Mouse (Mus musculus) limb, embryonic 11.5 days (tissue): Measurements from ENCODE around the gene Dyrk4. TPM values are rescaled to one million over a fixed set of nuclear protein-coding genes. Genes with fewer than 3 reads are reported as not detected.

Experiments
- ATAC-seq: fragments of 200-750 bp; cut with Nextera tagmentation; 2 replicates; pipeline ENCODE4 v1.8.0; 2017; ENCODE audit warnings: low read depth; ENCODE audit not compliant: insufficient number of reproducible peaks, low FRiP score, low TSS enrichment
- DNase-seq: peaks from one replicate; pipeline ENCODE4 v3.0.0-alpha.2; 2015; ENCODE audit warnings: low spot score
- H3K27ac ChIP-seq: fragments of 300-500 bp; sonication (generic); replicated peaks from 2 replicates; pipeline ENCODE4 v1.5.1; 2014; ENCODE audit warnings: low read depth, mild to moderate bottlenecking, low read length
- H3K27me3 ChIP-seq: fragments of 300-500 bp; sonication (generic); 2 replicates; pipeline ENCODE4 v1.6.1; 2014; ENCODE audit warnings: mild to moderate bottlenecking, low read length, mixed read lengths; ENCODE audit not compliant: control insufficient read depth, insufficient read depth
- H3K36me3 ChIP-seq: fragments of 300-500 bp; sonication (generic); 2 replicates; pipeline ENCODE4 v1.6.1; 2014; ENCODE audit warnings: mild to moderate bottlenecking, low read length, moderate library complexity, mixed read lengths; ENCODE audit not compliant: control insufficient read depth, insufficient read depth
- H3K4me1 ChIP-seq: fragments of 300-500 bp; sonication (generic); 2 replicates; pipeline ENCODE4 v1.6.1; 2014; ENCODE audit warnings: low read length, mixed read lengths; ENCODE audit not compliant: control insufficient read depth, insufficient read depth
- H3K4me2 ChIP-seq: fragments of 300-500 bp; sonication (generic); 2 replicates; pipeline ENCODE4 v1.6.1; 2014; ENCODE audit warnings: low read depth, mild to moderate bottlenecking, moderate library complexity; ENCODE audit not compliant: severe bottlenecking
- H3K4me3 ChIP-seq: fragments of 300-500 bp; sonication (generic); 2 replicates; pipeline ENCODE4 v1.5.1; 2014; ENCODE audit warnings: low read depth, low read length
- H3K9ac ChIP-seq: fragments of 300-500 bp; sonication (generic); 2 replicates; pipeline ENCODE4 v1.6.1; 2014; ENCODE audit warnings: mild to moderate bottlenecking, low read length
- H3K9me3 ChIP-seq: fragments of 300-500 bp; sonication (generic); 2 replicates; pipeline ENCODE4 v1.6.1; 2016; ENCODE audit warnings: low read length; ENCODE audit not compliant: control insufficient read depth
- WGBS: fragments of 180-500 bp; shearing (Covaris S2); extraction: QIAGEN DNeasy Blood & Tissue Kit; methylation state at CpG from one replicate; pipeline ENCODE4 v1.1.7; 2014; 5-methylcytosine and 5-hydroxymethylcytosine counted together
- polyA plus RNA-seq: library from polyadenylated mRNA; unstranded; fragments of >200 nt; fragmentation: Nextera tagmentation; extraction: Ambion mirVana; gene quantifications from 2 replicates; pipeline ENCODE4 v1.2.1, GENCODE M21; 2014

Dyrk4 gene
- polyA plus RNA-seq, 1 experiment from 2014 or later, result not detected

- H3K27me3 ChIP-seq, result no peaks in the 10 kb centered on the region
- H3K4me2 ChIP-seq, result no peak overlapping the region
- H3K36me3 ChIP-seq, result no peaks in the 10 kb centered on the region
- H3K4me1 ChIP-seq, result no peaks in the 10 kb centered on the region
- H3K27ac ChIP-seq, result no peak overlapping the region
- 87% methylated on average over 8 of the region's 8 CpGs for WGBS
- no peak overlapping the region for H3K4me3 ChIP-seq
- no peaks in the 10 kb centered on the region for H3K9me3 ChIP-seq
- DNase-seq (no peak), ATAC-seq (no peak)
- H3K9ac ChIP-seq, result no peak overlapping the region
These were observed 44.5 kb downstream of the Dyrk4 start for GRCm38 (mm10) chr6:126877118-126877517.

- H3K4me1 ChIP-seq, result peaks cover 3% of the 10 kb centered on the region; the same call in 1 of the 2 replicates
- H3K27ac ChIP-seq, result no peak within 1 kb of the TSS
- H3K36me3 ChIP-seq, result no peaks in the 10 kb centered on the region
- H3K9me3 ChIP-seq, result no peaks in the 10 kb centered on the region
- no peaks in the 10 kb centered on the region for H3K27me3 ChIP-seq
- ATAC-seq (no peak), DNase-seq (no peak)
- H3K4me3 ChIP-seq, result no peak within 1 kb of the TSS
- H3K4me2 ChIP-seq, result no peak within 1 kb of the TSS
- no peak within 1 kb of the TSS for H3K9ac ChIP-seq
These were observed 68.8 kb downstream of the Dyrk4 start, which contains the start of gene Akap3 for GRCm38 (mm10) chr6:126852881-126853280. Gene Akap3 (plus strand): TSS chr6:126853098.

GRCm38 (mm10) chr6:126848712-126849704 lies 72.6 kb downstream of the Dyrk4 start, which contains the start of gene Ndufa9:
Gene Ndufa9 (minus strand): TSS chr6:126849136.
- H3K27ac ChIP-seq, result no peak within 1 kb of the TSS

GRCm38 (mm10) chr6:126836628-126837027 lies 85.0 kb downstream of the Dyrk4 start:
- Histone ChIP-seq H3K9me3 (no peaks in the 10 kb centered on the region), H3K4me3 (no peak overlapping the region), H3K9ac (no peak overlapping the region), H3K27ac (no peak overlapping the region), H3K4me1 (no peaks in the 10 kb centered on the region), H3K36me3 (peaks cover 17% of the 10 kb centered on the region), H3K27me3 (no peaks in the 10 kb centered on the region), H3K4me2 (no peak overlapping the region)
- no peak for ATAC-seq
- DNase-seq, result no peak
- WGBS, result 87% methylated on average over 8 of the region's 8 CpGs

More at GRCm38 (mm10) chr6:126848712-126849704, 72.6 kb downstream of the Dyrk4 start, which contains the start of gene Ndufa9:
- Histone ChIP-seq H3K4me1 (peaks cover 8% of the 10 kb centered on the region; the same call in 1 of the 2 replicates), H3K9ac (peak within 1 kb of the TSS; percentile 83), H3K36me3 (no peaks in the 10 kb centered on the region), H3K4me2 (peak within 1 kb of the TSS; percentile 73), H3K4me3 (peak within 1 kb of the TSS; percentile 88), H3K27me3 (no peaks in the 10 kb centered on the region), H3K9me3 (no peaks in the 10 kb centered on the region)
- DNase-seq, result peak; percentile 94
- ATAC-seq, result peak; percentile 51; the same call in 1 of the 2 replicates
- 5% methylated on average over 46 of the region's 46 CpGs for WGBS

Other genes with a start within 250 kb of the Dyrk4 start
- 5.3 and 6.8 TPM in 2 replicates for gene Kcna6, start 181.2 kb downstream of the Dyrk4 start, polyA plus RNA-seq
- 190 and 192 TPM in 2 replicates for gene Ndufa9, start 72.7 kb downstream of the Dyrk4 start, polyA plus RNA-seq
- not detected in 2 replicates for gene Akap3, start 68.7 kb downstream of the Dyrk4 start, polyA plus RNA-seq
- 90.7 and 92.9 TPM in 2 replicates for gene Rad51ap1, start 17.7 kb upstream of the Dyrk4 start, polyA plus RNA-seq
- 17.0 and 17.2 TPM in 2 replicates for gene D6Wsu163e, start 18.1 kb upstream of the Dyrk4 start, polyA plus RNA-seq
- 0.06 and 0.08 TPM in 2 replicates for gene Fgf6, start 93.7 kb upstream of the Dyrk4 start, polyA plus RNA-seq
- not detected in 2 replicates for gene Fgf23, start 151.1 kb upstream of the Dyrk4 start, polyA plus RNA-seq
- 4.3 and 4.5 TPM in 2 replicates for gene Tigar, start 187.7 kb upstream of the Dyrk4 start, polyA plus RNA-seq
- 1,093 and 1,097 TPM in 2 replicates for gene Ccnd2, start 230.4 kb upstream of the Dyrk4 start, polyA plus RNA-seq